Mouse (Mus musculus): ENCODE data around the gene Fcrlb. TPM values are rescaled to one million over a fixed set of nuclear protein-coding genes. Genes with fewer than 3 reads are reported as not detected.

Gene Fcrlb
- polyA plus RNA-seq, 2 experiments = 0.08 TPM; not detected in 1

DNA sequence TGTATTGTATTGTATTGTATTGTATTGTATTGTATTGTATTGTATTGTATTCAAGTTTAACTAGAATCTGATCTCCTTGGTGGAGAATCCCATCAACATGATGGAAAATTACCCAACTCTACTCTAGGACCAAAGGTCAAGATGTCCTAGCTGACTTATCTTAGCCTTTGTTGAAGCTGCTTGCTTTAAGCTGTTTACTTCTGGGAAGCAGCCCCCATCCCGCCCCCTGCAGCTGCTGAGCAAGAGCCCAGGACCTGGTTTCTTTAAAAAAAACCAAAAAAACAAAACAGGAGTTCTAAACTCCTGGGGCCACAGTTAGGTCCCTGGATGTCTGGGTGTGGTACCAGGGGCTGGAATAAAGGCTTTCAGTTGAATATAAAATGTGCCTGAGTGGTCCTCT lies 20.5 kb downstream of the Fcrlb start:
- ATAC-seq (ENCODE audit: low FRiP score, low read depth) = no peak
- no peak for DNase-seq (ENCODE audit: low spot score)
- Histone ChIP-seq H3K27me3 (ENCODE audit: control insufficient read depth, insufficient read depth, low read length) (no peaks in the 10 kb centered on the region), H3K4me1 (ENCODE audit: control insufficient read depth, insufficient read depth, low read length) (no peaks in the 10 kb centered on the region), H3K4me2 (replicated peaks; ENCODE audit: low read depth, low read length, severe bottlenecking) (no peak overlapping the region), H3K9ac (ENCODE audit: low read depth, low read length, severe bottlenecking) (no peak overlapping the region), H3K27ac (replicated peaks; ENCODE audit: low read depth, low read length) (no peak overlapping the region), H3K4me3 (replicated peaks; ENCODE audit: low read length) (no peak overlapping the region), H3K9me3 (ENCODE audit: control insufficient read depth, low read length) (no peaks in the 10 kb centered on the region), H3K36me3 (ENCODE audit: control insufficient read depth, insufficient read depth, low read length) (no peaks in the 10 kb centered on the region)
- WGBS = 62% methylated on average over 1 of the region's 1 CpGs
- TF ChIP-seq POLR2A (IDR thresholded peaks at IDR 0.05; ENCODE audit: borderline replicate concordance, extremely low read depth, insufficient read depth, insufficient read length) = no peak

DNA sequence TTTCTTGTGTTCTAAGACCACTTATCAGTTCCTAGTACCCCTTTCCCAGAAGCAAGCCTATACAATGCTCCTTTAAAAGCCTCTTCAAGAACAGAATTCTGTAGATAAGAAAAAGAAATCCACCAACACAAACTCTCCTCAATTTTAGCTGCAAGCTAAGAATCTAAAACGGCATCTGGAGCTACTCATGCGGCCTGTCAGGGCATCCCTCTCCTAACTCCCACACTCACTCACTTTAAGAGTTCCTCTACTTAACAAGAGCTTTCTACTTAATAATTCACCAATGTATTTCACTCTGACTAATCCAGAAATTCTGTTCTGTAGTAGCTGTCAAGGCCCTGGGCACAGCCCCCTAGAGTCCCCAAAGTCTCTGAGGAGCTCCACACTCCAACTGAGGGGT lies 21.1 kb downstream of the Fcrlb start:
- Histone ChIP-seq H3K27me3 (ENCODE audit: control insufficient read depth, insufficient read depth, low read length) (no peaks in the 10 kb centered on the region), H3K27ac (replicated peaks; ENCODE audit: low read depth, low read length) (no peak overlapping the region), H3K4me3 (replicated peaks; ENCODE audit: low read length) (no peak overlapping the region), H3K4me1 (ENCODE audit: control insufficient read depth, insufficient read depth, low read length) (no peaks in the 10 kb centered on the region), H3K9ac (ENCODE audit: low read depth, low read length, severe bottlenecking) (no peak overlapping the region), H3K4me2 (replicated peaks; ENCODE audit: low read depth, low read length, severe bottlenecking) (no peak overlapping the region), H3K9me3 (ENCODE audit: control insufficient read depth, low read length) (no peaks in the 10 kb centered on the region), H3K36me3 (ENCODE audit: control insufficient read depth, insufficient read depth, low read length) (no peaks in the 10 kb centered on the region)
- ATAC-seq (ENCODE audit: low FRiP score, low read depth) = no peak
- WGBS = 59% methylated on average over 2 of the region's 2 CpGs
- DNase-seq (ENCODE audit: low spot score) = no peak
- TF ChIP-seq POLR2A (IDR thresholded peaks at IDR 0.05; ENCODE audit: borderline replicate concordance, extremely low read depth, insufficient read depth, insufficient read length) = no peak

DNA sequence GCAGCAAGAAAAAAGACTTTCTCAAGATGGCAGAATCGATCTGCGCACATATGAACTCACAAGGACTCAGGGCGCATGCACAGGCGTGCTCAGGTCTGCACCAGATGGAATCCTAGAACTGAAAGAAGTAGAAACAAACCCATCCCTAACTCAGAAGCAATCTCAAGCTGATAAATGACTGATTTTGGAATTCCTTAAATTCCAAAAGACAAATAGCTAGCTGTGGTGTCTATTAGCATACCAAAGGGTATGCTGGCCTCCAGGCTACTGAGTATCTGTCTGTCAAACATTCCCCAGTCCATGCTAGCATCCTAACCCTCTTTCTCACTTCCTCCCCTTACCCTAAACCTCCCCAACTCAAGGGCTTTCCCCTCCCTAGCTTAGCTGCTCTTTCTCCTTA lies 23.4 kb downstream of the Fcrlb start:
- H3K4me2 ChIP-seq (replicated peaks; ENCODE audit: low read depth, low read length, severe bottlenecking) = no peak overlapping the region
- no peaks in the 10 kb centered on the region for H3K9me3 ChIP-seq (ENCODE audit: control insufficient read depth, low read length)
- H3K4me3 ChIP-seq (replicated peaks; ENCODE audit: low read length) = no peak overlapping the region
- no peaks in the 10 kb centered on the region for H3K27me3 ChIP-seq (ENCODE audit: control insufficient read depth, insufficient read depth, low read length)
- H3K27ac ChIP-seq (replicated peaks; ENCODE audit: low read depth, low read length) = no peak overlapping the region
- H3K9ac ChIP-seq (ENCODE audit: low read depth, low read length, severe bottlenecking) = no peak overlapping the region
- H3K36me3 ChIP-seq (ENCODE audit: control insufficient read depth, insufficient read depth, low read length) = no peaks in the 10 kb centered on the region
- DNase-seq (ENCODE audit: low spot score) (no peak), ATAC-seq (ENCODE audit: low FRiP score, low read depth) (no peak)
- H3K4me1 ChIP-seq (ENCODE audit: control insufficient read depth, insufficient read depth, low read length) = peaks cover 8% of the 10 kb centered on the region
- TF ChIP-seq POLR2A (IDR thresholded peaks at IDR 0.05; ENCODE audit: borderline replicate concordance, extremely low read depth, insufficient read depth, insufficient read length) = no peak
- 69% methylated on average over 4 of the region's 4 CpGs for WGBS

DNA sequence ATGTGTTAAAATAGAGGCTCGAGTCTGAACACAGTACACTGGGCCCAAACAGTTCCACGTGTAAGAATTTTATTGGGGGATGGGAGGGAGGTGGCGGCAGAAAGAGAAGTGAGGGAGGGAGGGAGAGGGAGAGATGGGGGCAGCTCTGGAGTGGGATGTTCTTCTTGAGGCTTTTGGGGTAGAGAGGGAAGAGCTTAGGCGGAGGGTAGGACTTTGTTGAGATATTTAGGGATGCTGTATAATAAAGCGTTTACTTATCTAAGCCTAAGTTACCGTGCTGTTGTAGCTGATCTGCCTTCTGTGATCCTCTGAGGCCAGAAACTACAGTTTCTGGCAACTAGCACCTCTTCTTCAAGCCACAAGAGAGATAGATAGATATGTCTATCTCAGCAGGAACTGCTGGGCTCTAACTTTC lies 26.7 kb downstream of the Fcrlb start:
- ATAC-seq (ENCODE audit: low FRiP score, low read depth) = no peak
- H3K27ac ChIP-seq (replicated peaks; ENCODE audit: low read depth, low read length) = no peak overlapping the region
- 0 out of 2 replicates have a peak overlapping the region, but pooled peaks have one; percentile 97 for H3K4me3 ChIP-seq (replicated peaks; ENCODE audit: low read length)
- peak overlapping the region; percentile 17; the same call in 1 of the 2 replicates for H3K4me2 ChIP-seq (replicated peaks; ENCODE audit: low read depth, low read length, severe bottlenecking)
- H3K9ac ChIP-seq (ENCODE audit: low read depth, low read length, severe bottlenecking) = 0 out of 2 replicates have a peak overlapping the region, but pooled peaks have one; percentile 21
- no peak for DNase-seq (ENCODE audit: low spot score)
- H3K36me3 ChIP-seq (ENCODE audit: control insufficient read depth, insufficient read depth, low read length) = no peaks in the 10 kb centered on the region
- no peaks in the 10 kb centered on the region for H3K27me3 ChIP-seq (ENCODE audit: control insufficient read depth, insufficient read depth, low read length)
- WGBS = 26% methylated on average over 6 of the region's 6 CpGs
- H3K9me3 ChIP-seq (ENCODE audit: control insufficient read depth, low read length) = no peaks in the 10 kb centered on the region
- peaks cover 9% of the 10 kb centered on the region for H3K4me1 ChIP-seq (ENCODE audit: control insufficient read depth, insufficient read depth, low read length)
- no peak for TF ChIP-seq POLR2A (IDR thresholded peaks at IDR 0.05; ENCODE audit: borderline replicate concordance, extremely low read depth, insufficient read depth, insufficient read length)

DNA sequence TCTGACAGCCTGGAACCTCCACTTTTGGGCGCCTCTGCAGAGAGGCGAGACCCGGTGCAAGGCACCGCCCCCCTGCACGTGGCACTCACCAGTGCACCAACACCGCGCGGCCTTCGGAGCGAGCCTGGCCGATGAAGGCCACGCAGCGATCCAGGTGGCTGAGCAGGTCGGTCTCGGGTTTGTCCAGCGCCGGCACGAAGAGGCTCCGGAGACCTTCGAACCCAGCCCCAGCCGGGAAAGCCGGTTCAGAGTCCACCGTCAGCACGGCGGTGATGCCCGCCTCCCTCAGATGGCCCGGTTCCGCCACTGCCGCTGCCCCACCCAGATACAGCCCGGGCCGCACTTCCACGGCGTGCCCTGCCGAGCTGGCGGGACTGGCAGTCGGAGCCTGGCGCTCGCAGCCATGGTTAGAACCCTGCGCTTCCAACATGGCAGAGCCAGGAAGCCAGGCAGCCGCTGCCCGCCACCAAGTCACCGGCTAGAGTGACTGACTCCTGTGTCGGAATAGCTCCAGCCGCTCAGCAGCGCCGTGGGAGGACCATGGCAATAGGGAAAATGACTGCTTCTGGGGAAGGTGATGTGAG lies 27.7 kb downstream of the Fcrlb start, which contains the start of the genes Gm26620 and Dusp12:
Gm26620 (plus strand) TSS at position 88 of the 584 bp plus-strand sequence.
Dusp12 (minus strand) TSS at position 563 of the 584 bp plus-strand sequence.
- Histone ChIP-seq H3K4me2 (replicated peaks; ENCODE audit: low read depth, low read length, severe bottlenecking) (peak within 1 kb of the TSS; percentile 78), H3K4me1 (ENCODE audit: control insufficient read depth, insufficient read depth, low read length) (peaks cover 9% of the 10 kb centered on the region), H3K27ac (replicated peaks; ENCODE audit: low read depth, low read length) (peak within 1 kb of the TSS; percentile 85), H3K4me3 (replicated peaks; ENCODE audit: low read length) (peak within 1 kb of the TSS; percentile 97), H3K9ac (ENCODE audit: low read depth, low read length, severe bottlenecking) (peak within 1 kb of the TSS; percentile 90), H3K9me3 (ENCODE audit: control insufficient read depth, low read length) (no peaks in the 10 kb centered on the region), H3K27me3 (ENCODE audit: control insufficient read depth, insufficient read depth, low read length) (no peaks in the 10 kb centered on the region), H3K36me3 (ENCODE audit: control insufficient read depth, insufficient read depth, low read length) (peaks cover 5% of the 10 kb centered on the region)
- ATAC-seq (ENCODE audit: low FRiP score, low read depth) (peak; percentile 93), DNase-seq (ENCODE audit: low spot score) (peak; percentile 96)
- WGBS = under 1% methylated on average over 40 of the region's 46 CpGs
- TF ChIP-seq POLR2A (IDR thresholded peaks at IDR 0.05; ENCODE audit: borderline replicate concordance, extremely low read depth, insufficient read depth, insufficient read length) = peak; percentile 73; the same call in 1 of the 2 replicates

All from limb, embryonic 14.5 days (tissue).